Mouse (Mus musculus): Measurements from ENCODE around the gene Tmem9b.

Gene Tmem9b

GRCm38 (mm10) chr7:109734806-109735205 is 17.9 kb downstream of the Tmem9b start:
- DNase-seq: no peak

GRCm38 (mm10) chr7:109731626-109732025 is 21.0 kb downstream of the Tmem9b start, which contains the start of gene Ascl3:
Gene Ascl3 (minus strand): TSS chr7:109731726.
- no peak for DNase-seq

DNA sequence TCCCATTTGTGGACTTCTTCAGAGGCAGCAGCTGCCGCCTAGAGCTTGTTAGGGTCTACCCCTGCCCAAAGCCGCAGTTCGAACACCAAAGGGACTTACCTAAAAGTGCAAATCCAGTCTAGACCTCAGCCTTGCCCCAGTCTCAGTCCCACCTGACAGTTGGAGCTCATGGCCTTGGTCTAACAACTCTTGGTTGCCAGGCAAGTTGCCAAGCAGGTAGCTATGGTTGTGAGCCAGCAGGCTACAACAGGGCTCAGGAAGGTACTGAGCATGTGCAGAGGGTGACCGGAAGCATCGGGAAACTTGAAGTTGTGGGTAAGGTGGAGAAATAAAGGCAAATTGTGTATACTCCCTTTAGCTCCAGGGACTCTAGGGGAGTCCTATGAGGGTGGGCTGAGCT is 29.0 kb downstream of the Tmem9b start, which contains the start of gene BC051019:
Gene BC051019, minus strand, starts transcription at position 154 of the 400 bp plus-strand sequence.
- DNase-seq: no peak

DNA sequence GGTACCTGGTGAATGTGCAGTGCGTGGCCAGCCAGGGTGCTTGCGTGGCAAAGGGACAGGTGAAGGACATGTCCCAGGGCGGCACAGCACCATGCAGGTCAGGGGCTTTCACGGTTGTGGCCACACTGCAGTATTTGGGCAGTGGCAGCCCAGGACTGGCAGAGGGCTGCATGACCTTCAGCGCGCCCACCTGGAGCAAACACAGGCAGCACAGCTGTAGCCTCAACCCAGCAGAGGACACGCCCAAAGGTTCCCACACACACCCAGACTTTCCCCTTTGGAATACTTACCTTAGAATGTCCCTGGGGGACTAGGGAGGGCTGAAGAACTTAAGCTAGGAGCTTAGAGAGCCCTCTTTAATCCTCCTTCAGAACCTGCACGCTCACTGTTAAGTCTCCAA is 29.6 kb downstream of the Tmem9b start:
- DNase-seq: no peak

DNA sequence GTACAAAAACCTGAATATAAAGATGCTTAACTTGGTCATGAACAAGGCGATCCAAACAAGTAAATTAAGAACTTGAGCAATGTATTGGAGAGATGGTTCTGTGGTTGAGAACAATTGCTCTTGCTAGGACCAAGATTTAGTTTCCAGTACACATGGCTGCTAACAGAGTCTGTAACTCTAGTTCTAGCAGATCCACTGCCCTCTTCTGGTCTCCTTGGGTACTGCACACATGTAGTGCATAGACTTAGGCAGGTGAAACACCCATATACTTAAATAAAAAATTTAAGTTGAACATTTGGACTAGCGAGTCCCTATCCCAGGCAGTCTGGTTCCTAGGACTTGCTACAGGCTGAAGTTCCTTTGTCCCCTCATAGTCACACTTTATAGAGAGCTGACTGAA is 30.1 kb downstream of the Tmem9b start:
- peak; percentile 49 for DNase-seq

DNA sequence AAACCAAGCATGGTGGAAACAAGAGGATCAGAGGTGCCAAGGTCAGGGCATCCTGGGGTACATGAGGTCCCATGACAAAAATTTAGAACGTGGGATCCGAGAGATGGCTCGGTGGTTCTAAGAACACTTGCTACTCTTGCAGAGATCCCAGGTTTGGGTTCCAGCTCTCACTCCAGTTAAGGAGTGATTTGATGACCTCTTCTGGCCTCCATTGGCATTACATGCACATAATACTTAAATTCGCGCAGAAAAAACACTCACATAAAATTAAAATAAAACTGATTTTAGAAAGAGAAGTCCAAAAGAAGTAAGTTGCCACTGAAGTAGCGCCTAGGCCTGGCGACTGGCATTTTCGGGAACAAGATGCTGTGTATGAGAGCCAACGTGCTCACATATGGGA is 33.4 kb downstream of the Tmem9b start:
- DNase-seq: peak; percentile 25

GRCm38 (mm10) chr7:109713434-109713982 is 39.2 kb downstream of the Tmem9b start:
- no peak for DNase-seq

DNA sequence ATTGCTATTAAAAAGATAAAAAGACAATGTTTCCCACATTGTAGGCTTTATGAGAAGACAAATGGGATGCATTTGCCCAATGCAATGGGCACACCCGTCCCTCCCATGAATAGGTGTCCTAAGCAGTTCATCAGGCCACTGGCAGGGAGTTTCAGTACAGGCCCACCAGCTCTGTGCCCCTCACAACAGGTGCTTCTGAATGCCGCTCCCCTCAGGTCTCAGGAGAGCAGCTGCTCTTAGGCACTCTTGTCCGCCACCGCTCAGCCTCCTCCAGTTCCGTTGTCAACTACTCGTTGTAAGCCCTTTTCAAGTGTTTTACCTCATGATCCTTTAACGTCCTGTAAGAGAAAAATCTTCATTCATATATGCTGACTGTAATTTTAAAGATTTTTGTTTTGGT is 40.5 kb downstream of the Tmem9b start:
- no peak for DNase-seq

DNA sequence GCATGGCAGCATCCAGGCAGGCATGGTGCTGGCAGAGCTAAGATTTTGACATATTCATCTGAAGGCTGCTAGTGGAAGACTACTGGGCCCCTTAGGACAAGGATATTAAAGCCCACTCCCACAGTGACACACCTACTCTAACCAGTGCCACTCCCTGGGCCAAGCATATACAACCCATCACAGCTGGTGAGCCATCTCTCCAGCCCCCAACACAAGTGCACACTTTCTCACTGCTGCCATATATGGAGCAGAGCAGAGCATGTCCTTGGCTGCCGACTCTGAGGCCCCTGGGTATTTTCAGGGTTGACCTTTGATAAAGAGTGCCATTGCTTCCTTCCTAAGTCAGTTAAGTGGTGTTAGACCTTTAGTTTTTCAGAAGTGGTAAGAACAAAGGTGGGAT is 42.6 kb downstream of the Tmem9b start:
- DNase-seq: no peak

DNA sequence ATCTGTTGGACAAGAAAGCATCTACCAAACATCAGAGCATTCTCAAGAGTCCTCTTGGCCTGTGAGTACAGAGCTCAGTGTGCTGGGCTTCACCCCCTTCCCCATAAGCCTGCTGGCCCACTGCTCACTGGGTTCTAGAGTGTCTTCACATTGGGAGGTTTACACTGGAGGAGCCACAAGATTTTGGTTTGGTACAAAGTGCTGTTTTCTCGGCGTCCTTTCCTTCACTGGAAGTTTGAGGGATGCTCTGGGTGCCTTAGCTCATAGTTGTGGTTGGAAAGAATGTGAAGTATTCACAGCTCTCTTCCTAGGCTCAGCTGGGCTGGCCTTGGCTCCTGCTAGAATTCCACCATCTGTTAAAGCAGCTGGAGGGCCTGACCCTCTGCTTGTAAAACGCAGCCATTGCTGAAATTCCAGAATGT is 43.7 kb downstream of the Tmem9b start:
- DNase-seq: no peak

DNA sequence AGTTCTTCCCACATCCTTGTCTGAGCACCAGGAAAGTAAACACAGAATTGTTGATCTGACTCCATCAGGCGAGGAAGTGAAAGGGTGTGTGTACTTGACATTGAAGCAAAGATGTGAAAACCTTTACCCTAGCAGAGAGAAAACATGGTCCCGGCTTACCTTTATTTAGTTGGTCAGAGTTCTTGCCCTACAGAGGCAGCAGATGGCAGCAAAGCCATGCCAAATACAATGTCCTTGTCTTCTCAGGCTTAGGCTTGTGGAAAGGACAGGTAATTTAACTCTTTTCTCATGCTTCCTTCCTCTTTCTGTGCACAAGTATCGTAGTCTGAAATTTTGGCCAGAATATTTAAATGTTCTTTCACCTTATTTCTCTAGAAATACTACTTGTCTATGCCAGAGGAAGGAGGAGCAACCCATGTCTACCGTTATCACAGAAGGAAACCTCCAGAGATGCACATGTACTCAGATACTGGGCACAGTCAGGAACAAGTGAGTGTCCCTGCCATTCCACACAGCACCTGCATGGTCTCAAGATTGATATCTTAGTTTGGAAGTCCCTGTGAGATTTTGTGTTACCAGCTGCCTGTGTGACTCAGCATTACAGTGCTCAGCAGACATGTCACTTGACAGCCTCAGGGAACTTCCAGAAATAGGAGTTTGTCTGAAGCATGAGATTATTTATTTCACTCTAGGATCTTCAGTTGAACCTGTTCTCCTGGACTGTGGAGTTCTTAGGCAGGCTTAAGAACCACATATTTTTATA is 45.5 kb downstream of the Tmem9b start:
- DNase-seq: peak; percentile 66

DNA sequence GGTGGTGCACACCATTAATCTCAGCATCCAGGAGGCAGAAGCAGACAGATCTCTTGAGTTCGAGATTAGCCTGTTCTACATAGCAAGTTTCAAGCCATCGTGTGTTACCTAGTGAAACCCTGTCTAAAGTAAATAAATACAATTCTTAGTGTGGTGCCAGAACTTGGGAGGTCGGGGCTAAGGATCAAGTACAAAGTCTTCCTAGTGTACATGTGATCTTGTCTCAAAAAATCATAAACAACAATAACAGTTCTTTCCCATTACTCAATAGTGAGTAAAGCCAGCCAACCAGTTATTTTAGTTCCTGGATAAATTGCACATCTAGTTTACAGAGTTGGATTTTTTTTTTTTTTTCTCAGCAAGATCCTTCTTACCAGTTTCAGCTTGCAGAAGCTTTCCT is 48.2 kb downstream of the Tmem9b start:
- DNase-seq: no peak

- no peak for DNase-seq
These were observed 48.7 kb downstream of the Tmem9b start for GRCm38 (mm10) chr7:109704016-109704377.

DNA sequence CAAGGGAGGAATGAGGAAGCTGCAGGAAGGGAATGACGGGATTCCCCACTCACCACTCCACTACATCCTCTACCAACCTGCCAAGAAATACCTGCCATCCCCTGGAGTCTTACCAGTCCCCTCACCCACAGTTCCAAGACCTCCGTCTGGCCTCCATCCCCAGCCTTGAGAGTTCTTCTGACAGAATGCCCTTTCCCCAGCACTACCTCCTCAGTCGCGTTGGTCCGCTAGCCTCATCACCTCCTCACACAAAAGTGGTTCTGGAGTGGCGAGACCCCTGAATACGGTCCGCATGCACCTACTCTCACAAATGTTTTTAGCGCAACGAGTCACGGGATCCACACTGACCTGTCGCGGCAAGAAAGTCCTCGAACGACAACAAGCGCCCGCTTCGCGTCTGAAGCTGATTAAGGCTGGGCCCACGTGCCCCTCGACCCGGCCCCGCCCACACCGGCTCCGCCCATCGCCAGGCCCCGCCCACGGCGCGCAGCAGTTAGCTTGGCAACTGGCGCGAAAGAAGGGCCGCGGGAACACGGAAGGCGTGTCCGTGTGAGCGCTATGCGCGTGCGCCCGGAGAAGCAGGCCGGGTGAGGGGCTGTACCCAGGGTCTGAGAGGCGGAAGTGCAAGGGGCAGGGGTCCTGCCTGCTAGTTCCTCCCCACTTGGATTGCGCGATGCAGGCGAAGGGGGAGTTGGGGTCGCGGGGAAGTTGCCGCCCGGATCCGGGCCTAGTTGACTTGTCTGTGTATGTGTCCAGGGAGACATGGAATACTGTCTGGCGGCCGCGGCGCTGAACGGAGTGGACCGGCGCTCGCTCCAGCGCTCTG is 49.3 kb downstream of the Tmem9b start, which contains the start of the genes St5 and Akip1:
Gene St5, minus strand, starts transcription at position 416 of the 826 bp plus-strand sequence.
Gene Akip1, plus strand, starts transcription at position 501 of the 826 bp plus-strand sequence.
- peak; percentile 99 for DNase-seq

GRCm38 (mm10) chr7:109702721-109703120 is 50.0 kb downstream of the Tmem9b start:
- DNase-seq: no peak

GRCm38 (mm10) chr7:109700213-109700612 is 52.5 kb downstream of the Tmem9b start:
- DNase-seq: peak; percentile 26

DNA sequence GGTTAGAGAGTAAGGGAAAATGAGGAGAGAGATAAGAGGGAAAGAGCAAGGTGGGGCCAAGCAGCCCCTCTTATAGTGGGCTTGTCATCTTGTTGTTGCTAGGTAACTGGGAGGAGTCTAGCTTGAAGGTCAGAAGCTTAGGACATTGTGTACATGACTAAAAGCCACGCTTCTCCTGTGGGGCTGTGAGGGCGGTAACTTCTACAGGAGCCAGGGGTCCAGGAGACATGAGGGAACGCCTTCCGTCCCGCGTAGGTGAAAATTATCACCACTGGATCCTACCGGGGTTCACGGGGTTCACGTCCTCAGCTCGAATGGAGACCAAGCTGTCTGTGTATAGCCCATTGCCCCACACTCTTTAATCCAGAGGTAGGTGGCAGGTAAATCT is 57.3 kb downstream of the Tmem9b start:
- no peak for DNase-seq

- DNase-seq: no peak
These were observed 57.9 kb downstream of the Tmem9b start for GRCm38 (mm10) chr7:109694576-109695338.

DNA sequence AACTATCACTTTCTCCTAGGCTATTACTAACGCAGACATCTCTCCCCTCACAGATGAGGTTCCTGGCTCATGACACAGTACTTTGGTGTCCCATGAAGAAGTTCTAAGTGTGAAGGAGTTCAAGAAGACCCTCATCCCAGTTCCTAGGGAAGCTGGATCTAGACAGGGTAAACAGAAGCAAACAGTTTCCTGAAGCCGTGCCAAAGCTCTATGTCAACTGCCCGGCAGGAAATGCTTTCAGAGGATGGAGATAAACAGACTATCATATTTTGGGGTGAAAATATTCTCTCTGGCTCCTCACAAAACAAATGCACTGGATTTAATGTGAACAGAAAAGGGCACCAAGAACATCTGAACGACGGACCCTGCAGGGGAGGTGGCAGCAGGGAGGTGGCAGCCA is 61.7 kb downstream of the Tmem9b start:
- DNase-seq: no peak

- no peak for DNase-seq
These were observed 62.6 kb downstream of the Tmem9b start for GRCm38 (mm10) chr7:109690101-109690500.

GRCm38 (mm10) chr7:109686585-109687128 is 66.0 kb downstream of the Tmem9b start:
- DNase-seq: no peak

All from thymus, postnatal 4 days (tissue).